Mouse (Mus musculus): ENCODE data around the gene Gm20838.
"Not testable (repeated sequence)": the region's sequence is repeated elsewhere in the genome, so short reads cannot be mapped to it uniquely, and the experiment has no call there.

Gene Gm20838

DNA sequence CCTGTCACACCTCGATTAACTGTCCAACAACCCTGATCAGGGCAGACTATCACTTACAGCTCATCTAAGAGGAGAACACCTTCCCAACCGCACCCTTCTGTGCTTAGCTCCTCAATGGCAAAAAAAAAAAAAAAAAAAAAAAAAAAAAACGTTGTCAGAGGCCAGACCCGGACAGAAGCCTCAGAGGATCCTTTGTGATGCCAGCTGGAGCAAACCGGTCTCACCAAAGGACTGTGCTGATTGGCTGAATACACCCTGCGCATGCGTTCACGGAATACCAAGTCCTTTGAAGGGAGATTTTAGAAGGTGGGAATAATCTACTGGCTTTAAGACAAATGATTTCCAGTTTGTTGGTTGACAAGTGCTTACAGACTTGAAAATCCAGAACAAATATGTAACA, at the start of gene Gm20838:
Gene Gm20838, minus strand, starts transcription at position 101 of the 400 bp plus-strand sequence.
- DNase-seq (ENCODE audit: low read depth) = not testable (repeated sequence)
